7 mouse cellular contexts compared by ENCODE assay signal in the genomic region with DNA sequence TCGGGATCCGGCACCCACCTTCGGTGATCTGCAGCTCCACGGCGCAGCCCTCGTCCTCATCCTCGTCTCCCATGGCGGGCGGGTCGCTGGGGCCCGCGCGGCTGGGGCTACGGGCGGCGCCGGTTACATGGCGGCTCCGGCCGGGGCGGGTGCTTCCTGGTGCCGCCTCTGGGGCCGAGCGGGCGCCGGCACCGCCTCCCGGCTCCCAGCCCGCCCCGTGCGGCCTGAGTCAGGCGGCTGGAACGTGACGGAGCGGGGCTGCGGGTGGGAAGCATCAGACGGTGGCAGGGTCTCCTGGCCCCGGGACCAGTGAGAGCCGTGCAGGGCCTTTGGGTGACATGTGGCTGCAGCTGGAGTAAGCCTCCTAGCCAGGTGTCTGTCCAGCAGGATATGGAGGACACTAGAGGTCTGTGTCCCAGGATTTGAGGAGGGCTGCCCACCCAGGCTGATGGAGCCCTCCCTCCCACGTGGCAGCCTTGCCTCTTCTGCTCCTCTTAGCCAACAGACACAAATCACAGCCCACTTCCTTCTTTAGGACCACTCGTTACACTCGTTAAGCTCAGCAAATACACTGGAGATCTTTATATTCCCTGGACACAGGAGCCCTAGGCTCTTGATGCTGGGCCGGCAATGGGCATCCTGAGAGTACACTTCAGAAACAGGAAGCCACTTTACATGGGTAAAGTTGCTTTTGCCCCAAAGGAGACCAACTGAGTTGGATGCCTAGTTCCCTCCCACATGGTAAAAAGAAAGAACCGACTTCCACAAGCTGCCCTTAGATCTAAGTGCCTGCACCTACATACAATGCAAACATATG. TPM values are rescaled to one million over a fixed set of nuclear protein-coding genes. Genes with fewer than 3 reads are reported as not detected.
DNase-seq lines count a peak whose midpoint lies in the region; ATAC-seq lines count a peak whose summit lies in the region.

A gene (minus strand): TSS at position 162 of the 817 bp plus-strand sequence.

- intact Hi-C loops in gastrocnemius, postnatal 36 days (cut with DNase I), result no loop called here
- intact Hi-C loops in left cerebral cortex, postnatal 10 days (cut with DNase I), result no loop called here

- ATAC-seq in inflammation-experienced regulatory T-cells, adult 6 months, result peak; percentile 74
- peak; percentile 85 for ATAC-seq in megakaryocyte, adult 5-6 weeks (ENCODE audit: poor library complexity, severe bottlenecking)

- peak; percentile 56 for DNase-seq in adipocyte (ENCODE audit: low spot score)
- DNase-seq in embryo, embryonic 10 days (ENCODE audit: low spot score), result peak; percentile 53
- peak; percentile 52 to 62 for DNase-seq in gastrocnemius, postnatal 36 days
- DNase-seq in left cerebral cortex, postnatal 10 days (ENCODE audit: extremely low spot score in 1 of 2, low spot score in 2 of 2), result peak in 1 of 2 experiments; percentile 82
- DNase-seq in right cerebral cortex, postnatal 10 days (ENCODE audit: low spot score in 2 of 2), result peak; percentile 70 to 72

RNA-seq across cellular contexts. Expression of the gene that starts here (rescaled TPM):
- total RNA-seq in gastrocnemius, postnatal 36 days (2021), result 1 to 10 TPM; 8.1 to 8.5 TPM
- 10 to 100 TPM in 1 of 3 experiments, 1 to 10 TPM in 2; 7.4 to 13.5 (median 8.6) TPM for polyA plus RNA-seq in inflammation-experienced regulatory T-cells, adult 6 months (2017; shearing (Covaris generic))
- total RNA-seq in left cerebral cortex, postnatal 10 days (2021), result 10 to 100 TPM; 25.7 to 31.1 TPM
- 5.5 and 7.3 TPM in 2 replicates for total RNA-seq in megakaryocyte, adult 5-6 weeks (2015)
- total RNA-seq in megakaryocyte, adult 5-6 weeks (2017), result 17.2 and 21.4 TPM in 2 replicates
